Mouse (Mus musculus): ENCODE results near the gene Gm49395. TPM values are rescaled to one million over a fixed set of nuclear protein-coding genes. Genes with fewer than 3 reads are reported as not detected.

Gm49395 gene
- 10 to 100 TPM; 10.5 to 11.9 TPM for total RNA-seq (2021)

DNA sequence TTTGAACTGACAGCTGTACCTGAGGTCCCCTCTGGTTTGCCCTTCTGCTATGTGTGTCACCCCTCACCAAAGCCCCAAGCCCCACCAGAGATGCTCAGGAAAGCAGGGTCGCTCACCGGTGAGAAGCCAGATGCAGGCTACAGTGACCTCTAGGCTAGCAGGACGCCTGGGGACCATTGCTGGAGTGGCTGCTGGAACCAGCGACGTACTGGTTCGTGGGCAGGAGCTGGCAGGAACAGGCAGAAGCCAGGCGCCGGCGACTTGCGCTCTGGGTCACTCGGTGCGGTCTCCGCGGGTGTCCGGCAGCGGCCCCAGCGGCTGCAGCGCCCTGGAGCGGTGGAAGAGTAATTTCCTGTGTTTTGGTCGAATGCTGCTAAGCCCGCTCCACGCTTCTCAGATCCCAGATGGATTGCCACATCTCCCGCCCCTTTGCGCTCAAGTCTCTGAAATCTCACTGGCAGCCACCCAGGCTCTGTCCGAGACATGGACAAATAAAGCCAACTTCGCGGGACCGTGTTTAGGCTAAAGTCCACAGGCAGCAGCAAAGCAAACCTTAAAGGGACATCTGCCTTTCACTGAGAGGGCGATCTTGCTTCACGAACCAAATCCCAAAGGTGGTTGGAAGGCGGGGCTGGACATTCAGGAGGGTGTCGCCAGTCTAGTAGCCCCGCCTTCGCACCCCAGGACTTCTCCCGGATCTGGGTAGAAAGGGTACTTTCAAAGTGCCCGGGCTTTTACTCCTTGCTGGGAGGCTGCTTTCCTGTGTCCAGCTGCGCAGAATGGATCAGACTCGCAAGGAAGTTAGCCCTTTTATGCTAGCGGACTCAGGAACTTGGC is at the start of gene Gm49395, which contains the start of gene Itga1:
Gm49395 (minus strand) TSS at position 567 of the 837 bp plus-strand sequence.
Itga1 (minus strand) TSS at position 610 of the 837 bp plus-strand sequence.
- DNase-seq, result peak; percentile 79 to 86
- intact Hi-C loops (cut with DNase I), result loop anchor here (2.0 to 10.0 kb wide), 7 partner anchors 21 to 269 kb away; no protein-coding TSS in a partner anchor

GRCm38 (mm10) chr13:115150602-115151001 is 48.9 kb upstream of the Gm49395 start:
- no peak for DNase-seq
- intact Hi-C loops (cut with DNase I), result loop anchor here (5.0 to 10.0 kb wide), 2 partner anchors 37 to 46 kb away; partner anchors contain the start of genes Gm49395 and Itga1

- intact Hi-C loops (cut with DNase I), result loop anchor here (5.0 to 10.0 kb wide), 2 partner anchors 37 to 45 kb away; partner anchors contain the start of genes Gm49395 and Itga1
- no peak for DNase-seq
Measured at GRCm38 (mm10) chr13:115149849-115150248, 48.1 kb upstream of the Gm49395 start.

- intact Hi-C loops (cut with DNase I), result no loop called here
- no peak for DNase-seq
Measured at GRCm38 (mm10) chr13:115143575-115143974, 41.9 kb upstream of the Gm49395 start.

DNA sequence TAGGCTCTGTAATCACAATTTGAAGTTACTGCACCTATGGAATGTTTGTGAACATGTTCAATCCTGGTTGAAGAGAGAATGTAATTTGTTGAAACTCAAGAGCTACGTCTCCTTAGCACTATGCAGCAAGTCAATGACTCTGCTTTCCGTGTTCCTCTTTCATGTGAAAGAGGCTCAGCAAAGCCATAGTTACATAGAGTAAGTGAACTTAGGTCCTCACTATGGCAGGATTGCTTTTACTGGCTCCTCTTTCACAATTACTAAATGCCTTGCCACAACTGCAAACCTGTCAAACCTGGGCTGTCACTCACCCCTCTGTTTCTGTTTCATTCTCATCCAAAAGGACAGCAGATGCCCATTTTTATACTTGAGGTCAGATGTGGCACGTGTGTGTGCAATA is 40.3 kb upstream of the Gm49395 start:
- intact Hi-C loops (cut with DNase I), result no loop called here
- no peak for DNase-seq

- intact Hi-C loops (cut with DNase I), result no loop called here
- DNase-seq, result no peak
Measured at GRCm38 (mm10) chr13:115138513-115138912, 36.8 kb upstream of the Gm49395 start.

GRCm38 (mm10) chr13:115136761-115137160 is 35.0 kb upstream of the Gm49395 start:
- DNase-seq, result no peak
- intact Hi-C loops (cut with DNase I), result no loop called here

GRCm38 (mm10) chr13:115132435-115132834 is 30.7 kb upstream of the Gm49395 start:
- DNase-seq, result no peak
- intact Hi-C loops (cut with DNase I), result no loop called here

DNA sequence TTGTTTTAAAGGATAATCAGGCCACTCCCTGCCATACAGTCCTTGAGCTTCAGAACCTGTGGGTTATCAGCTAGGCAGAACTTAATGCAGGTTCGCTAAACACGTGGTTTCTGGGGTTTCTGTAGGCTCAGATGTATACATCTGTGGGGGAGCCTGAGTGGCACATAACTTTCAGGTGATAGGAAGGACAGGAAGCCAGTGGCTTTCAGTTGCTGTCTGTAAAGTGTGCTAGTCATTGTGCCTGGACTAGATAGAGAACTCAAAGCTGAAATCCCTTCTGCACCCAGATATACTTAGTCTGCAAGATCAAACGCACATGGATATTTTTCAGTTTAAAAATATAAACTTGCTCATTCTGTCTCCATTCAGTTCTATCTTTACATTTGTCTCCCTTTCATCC is 29.7 kb upstream of the Gm49395 start:
- intact Hi-C loops (cut with DNase I), result no loop called here
- no peak for DNase-seq

DNA sequence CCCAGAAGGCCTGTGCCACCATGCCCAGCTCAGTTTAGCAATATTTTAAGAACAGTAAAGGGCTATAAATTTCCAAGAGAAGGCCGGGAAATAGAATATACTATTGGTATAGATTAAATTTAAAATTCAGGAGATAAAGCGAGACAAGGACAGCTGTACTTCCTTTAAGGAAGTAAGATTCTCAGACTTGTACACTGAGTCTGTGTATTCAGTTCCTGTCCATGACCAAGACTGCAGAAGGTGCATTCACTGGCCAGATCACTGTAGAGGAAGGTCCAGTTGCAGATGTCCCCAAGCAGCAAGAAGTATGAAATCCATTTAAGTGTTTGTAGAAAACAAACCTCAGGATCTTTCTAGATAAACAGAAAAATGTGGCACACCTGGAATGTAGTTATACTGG is 28.3 kb upstream of the Gm49395 start:
- intact Hi-C loops (cut with DNase I), result no loop called here
- no peak for DNase-seq

- intact Hi-C loops (cut with DNase I), result no loop called here
- no peak for DNase-seq
Measured at GRCm38 (mm10) chr13:115127826-115128225, 26.1 kb upstream of the Gm49395 start.

- intact Hi-C loops (cut with DNase I), result no loop called here
- no peak for DNase-seq
Measured at GRCm38 (mm10) chr13:115126534-115126933, 24.8 kb upstream of the Gm49395 start.

DNA sequence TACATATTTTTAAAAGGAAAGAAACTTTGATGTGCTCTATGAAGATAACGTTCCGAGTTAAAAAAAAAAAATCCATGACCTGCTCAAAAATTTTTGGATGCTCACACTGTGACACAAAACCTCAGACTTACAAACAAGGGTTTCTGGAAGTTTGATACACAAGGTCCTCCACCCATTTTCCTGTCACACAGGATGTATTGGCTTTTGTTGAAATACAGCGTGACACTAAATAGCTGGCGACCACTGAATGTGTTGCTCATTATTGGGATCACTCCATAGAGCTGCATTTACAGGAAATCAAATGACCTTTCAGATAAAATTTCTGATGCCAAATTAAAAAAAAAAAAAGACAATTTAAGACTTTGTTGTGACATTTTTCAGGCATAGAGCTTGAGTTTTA is 23.4 kb upstream of the Gm49395 start:
- DNase-seq, result no peak

GRCm38 (mm10) chr13:115124521-115124920 is 22.8 kb upstream of the Gm49395 start:
- DNase-seq, result no peak
- intact Hi-C loops (cut with DNase I), result loop anchor here (5.0 kb wide), 1 partner anchor 33 kb away; no protein-coding TSS in a partner anchor

More for the DNA sequence above, 23.4 kb upstream of the Gm49395 start:
- intact Hi-C loops (cut with DNase I), result no loop called here

DNA sequence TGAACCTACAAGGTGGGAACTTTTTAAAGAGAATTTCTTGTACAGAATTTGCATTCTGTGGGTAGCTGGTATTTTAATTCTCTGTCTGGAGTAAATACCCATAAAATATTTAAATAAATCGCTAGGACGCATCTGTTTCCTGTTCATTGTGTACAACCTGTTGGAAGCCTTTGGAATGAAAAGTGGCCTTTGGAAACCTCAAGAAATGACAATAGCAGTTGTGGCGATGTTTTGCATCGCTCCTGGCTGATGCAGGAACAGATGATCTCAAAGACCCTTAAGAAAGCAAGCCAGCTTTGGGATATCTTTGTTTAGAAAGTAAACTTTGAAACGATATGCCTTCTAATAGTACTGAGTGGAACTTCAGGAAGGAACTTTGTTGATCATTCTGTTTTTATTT is 17.0 kb upstream of the Gm49395 start:
- DNase-seq, result no peak
- intact Hi-C loops (cut with DNase I), result no loop called here

DNA sequence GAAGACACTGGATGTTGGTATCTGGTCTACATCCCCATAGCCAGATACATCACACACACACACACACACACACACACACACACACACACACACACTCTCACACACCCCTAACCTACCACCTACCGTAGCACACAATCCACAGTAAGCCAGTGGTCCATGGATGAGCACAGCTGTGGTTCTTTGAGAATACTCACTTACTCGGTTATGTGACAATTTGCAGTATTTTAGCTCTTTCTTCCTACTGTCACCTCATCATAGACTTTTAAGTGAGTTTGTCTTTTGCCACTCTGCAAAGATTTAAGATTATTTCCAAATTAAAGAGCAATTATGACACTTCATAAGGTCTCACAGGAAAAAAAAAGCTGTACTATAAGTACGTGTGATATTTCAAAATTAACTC is 16.5 kb upstream of the Gm49395 start:
- intact Hi-C loops (cut with DNase I), result no loop called here
- no peak for DNase-seq

- no peak for DNase-seq
- intact Hi-C loops (cut with DNase I), result no loop called here
Measured at GRCm38 (mm10) chr13:115116930-115117621, 15.4 kb upstream of the Gm49395 start.

DNA sequence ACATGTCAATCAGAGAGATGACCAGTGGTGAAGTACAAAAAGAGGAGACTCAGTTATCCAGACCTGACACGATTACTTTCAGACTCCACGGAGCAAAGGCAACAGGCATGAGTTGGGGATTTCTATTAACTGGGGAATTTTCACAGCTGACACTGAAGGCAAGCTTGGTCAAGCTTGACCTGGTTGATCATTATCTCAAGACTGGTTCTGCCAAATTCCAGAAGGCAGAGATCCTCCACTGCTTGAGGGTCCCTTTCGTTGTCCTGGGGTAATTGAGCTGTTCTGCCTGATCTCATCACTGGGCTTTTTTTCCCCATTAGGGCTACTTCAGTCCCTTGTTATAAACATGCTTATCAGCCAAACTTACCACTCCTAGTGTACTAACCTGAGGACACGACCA is 7.9 kb upstream of the Gm49395 start:
- intact Hi-C loops (cut with DNase I), result loop anchor here (10.0 kb wide), 2 partner anchors 45 to 215 kb away; no protein-coding TSS in a partner anchor
- DNase-seq, result no peak

- intact Hi-C loops (cut with DNase I), result loop anchor here (10.0 kb wide), 2 partner anchors 47 to 213 kb away; no protein-coding TSS in a partner anchor
- DNase-seq, result no peak
Measured at GRCm38 (mm10) chr13:115107436-115107835, 5.7 kb upstream of the Gm49395 start.

GRCm38 (mm10) chr13:115106183-115106582 is 4.5 kb upstream of the Gm49395 start:
- intact Hi-C loops (cut with DNase I), result loop anchor here (10.0 kb wide), 2 partner anchors 49 to 211 kb away; no protein-coding TSS in a partner anchor
- DNase-seq, result no peak

GRCm38 (mm10) chr13:115102754-115103153 is 1.0 kb upstream of the Gm49395 start:
- intact Hi-C loops (cut with DNase I), result loop anchor here (2.0 to 10.0 kb wide), 5 partner anchors 20 to 270 kb away; no protein-coding TSS in a partner anchor
- DNase-seq, result no peak

Data from heart, postnatal 36 days (tissue).